Mouse (Mus musculus) gastrocnemius, postnatal 10 days (tissue): ENCODE measurements at regions not wholly inside any gene's neighbourhood (a gene's known extent, or its start where the extent isn't known, plus 50 kb on each side); places are given as distances from the start of the nearest gene placed in this dataset.
"Not testable (repeated sequence)": the region's sequence is repeated elsewhere in the genome, so short reads cannot be mapped to it uniquely, and the experiment has no call there.

Experiments
- DNase-seq: peaks from one replicate; pipeline ENCODE4 v3.0.0; 2021; ENCODE audit warnings: mixed read lengths

GRCm38 (mm10) chr12:15562826-15563225, 253.9 kb downstream of the Trib2 start:
- no peak for DNase-seq

- DNase-seq, result peak; percentile 14
Measured at GRCm38 (mm10) chr12:15555471-15555870, 261.3 kb downstream of the Trib2 start.

- no peak for DNase-seq
Measured at GRCm38 (mm10) chr12:15553681-15554007, 263.1 kb downstream of the Trib2 start.

GRCm38 (mm10) chr12:15552979-15553680, 263.6 kb downstream of the Trib2 start:
- DNase-seq, result no peak

- no peak for DNase-seq
Measured at GRCm38 (mm10) chr12:15552210-15552609, 264.5 kb downstream of the Trib2 start.

- no peak for DNase-seq
Measured at GRCm38 (mm10) chr12:15551281-15551900, 265.3 kb downstream of the Trib2 start.

GRCm38 (mm10) chr12:15544351-15544750, 272.4 kb downstream of the Trib2 start:
- peak; percentile 6 for DNase-seq

- DNase-seq, result no peak
Measured at GRCm38 (mm10) chr12:15542486-15542885, 274.2 kb downstream of the Trib2 start.

- DNase-seq, result no peak
Measured at GRCm38 (mm10) chr12:15536852-15537368, 279.8 kb downstream of the Trib2 start.

GRCm38 (mm10) chr12:15536247-15536646, 280.5 kb downstream of the Trib2 start:
- DNase-seq, result no peak

- peak; percentile 86 for DNase-seq
Measured at GRCm38 (mm10) chr12:15535822-15536221, 280.9 kb downstream of the Trib2 start.

- DNase-seq, result no peak
Measured at GRCm38 (mm10) chr12:15520783-15521407, 295.8 kb downstream of the Trib2 start.

GRCm38 (mm10) chr12:15511994-15512393, 304.7 kb downstream of the Trib2 start:
- DNase-seq, result no peak

GRCm38 (mm10) chr12:15507576-15507975, 309.1 kb downstream of the Trib2 start:
- DNase-seq, result no peak

- DNase-seq, result no peak
Measured at GRCm38 (mm10) chr12:15493640-15494039, 323.1 kb downstream of the Trib2 start.

- DNase-seq, result no peak
Measured at GRCm38 (mm10) chr12:15472741-15473140, 344.0 kb downstream of the Trib2 start.

- no peak for DNase-seq
Measured at GRCm38 (mm10) chr12:15459429-15459828, 357.3 kb downstream of the Trib2 start.

- DNase-seq, result not testable (repeated sequence)
Measured at GRCm38 (mm10) chr12:15456369-15456768, 360.4 kb downstream of the Trib2 start.

- DNase-seq, result no peak
Measured at GRCm38 (mm10) chr12:15455744-15456143, 361.0 kb downstream of the Trib2 start.

- DNase-seq, result no peak
Measured at GRCm38 (mm10) chr12:15449484-15449883, 367.2 kb downstream of the Trib2 start.

GRCm38 (mm10) chr12:15416180-15416766, 400.4 kb downstream of the Trib2 start:
- DNase-seq, result no peak

GRCm38 (mm10) chr12:15410419-15410818, 406.3 kb downstream of the Trib2 start:
- DNase-seq, result no peak

- DNase-seq, result not testable (repeated sequence)
Measured at GRCm38 (mm10) chr12:15407577-15407976, 409.1 kb downstream of the Trib2 start.
